Mouse (Mus musculus): ENCODE measurements around the gene Hook2. TPM values are rescaled to one million over a fixed set of nuclear protein-coding genes. Genes with fewer than 3 reads are reported as not detected.

The Hook2 gene
- polyA plus RNA-seq, 1 experiment from 2014 or later = 17.7 TPM

DNA sequence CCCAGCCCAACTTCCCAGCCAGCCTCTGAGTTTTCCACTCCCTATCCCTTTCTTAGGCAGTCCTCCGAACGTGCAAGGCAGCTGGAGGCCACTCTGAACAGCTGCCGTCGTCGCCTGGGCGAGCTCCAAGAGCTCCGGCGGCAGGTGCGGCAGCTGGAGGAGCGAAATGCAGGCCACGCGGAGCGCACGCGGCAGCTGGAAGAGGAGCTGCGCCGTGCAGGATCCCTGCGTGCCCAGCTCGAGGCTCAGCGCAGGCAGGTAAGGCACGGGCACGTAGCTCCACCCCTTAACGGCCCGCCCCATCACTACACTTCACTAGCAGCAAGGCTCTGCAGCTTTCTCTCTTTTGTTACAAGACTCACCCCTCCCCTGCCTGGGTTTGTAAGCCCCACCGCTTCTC is 5.3 kb downstream of the Hook2 start:
- Histone ChIP-seq H3K27me3 (peaks cover 30% of the 10 kb centered on the region), H3K4me3 (no peak overlapping the region), H3K27ac (replicated peaks) (no peak overlapping the region; the same call in 1 of the 2 replicates), H3K4me1 (peaks cover 25% of the 10 kb centered on the region), H3K36me3 (no peaks in the 10 kb centered on the region), H3K9ac (replicated peaks) (no peak overlapping the region), H3K9me3 (no peaks in the 10 kb centered on the region), H3K4me2 (replicated peaks) (0 out of 2 replicates have a peak overlapping the region, but pooled peaks have one; percentile 13)
- ATAC-seq (ENCODE audit: low FRiP score, low read depth) = no peak
- 22% methylated on average over 25 of the region's 25 CpGs for WGBS

GRCm38 (mm10) chr8:84996978-84997377 is 6.6 kb downstream of the Hook2 start:
- no peak for ATAC-seq (ENCODE audit: low FRiP score, low read depth)
- 78% methylated on average over 5 of the region's 5 CpGs for WGBS
- H3K4me3 ChIP-seq = no peak overlapping the region

GRCm38 (mm10) chr8:84997649-84998295 is 7.4 kb downstream of the Hook2 start:
- peak; percentile 82 for ATAC-seq (ENCODE audit: low FRiP score, low read depth)
- 0 out of 2 replicates have a peak overlapping the region, but pooled peaks have one; percentile 35 for H3K27ac ChIP-seq (replicated peaks)
- H3K27me3 ChIP-seq = peaks cover 30% of the 10 kb centered on the region
- H3K9ac ChIP-seq (replicated peaks) = 0 out of 2 replicates have a peak overlapping the region, but pooled peaks have one; percentile 15
- peak overlapping the region; percentile 12 for H3K4me3 ChIP-seq
- H3K4me2 ChIP-seq (replicated peaks) = peak overlapping the region; percentile 43
- no peaks in the 10 kb centered on the region for H3K9me3 ChIP-seq
- peaks cover 19% of the 10 kb centered on the region for H3K4me1 ChIP-seq
- 3% methylated on average over 19 of the region's 19 CpGs for WGBS
- H3K36me3 ChIP-seq = 0 out of 2 replicates have a peak, but pooled peaks cover 4% of the 10 kb centered on the region

More at GRCm38 (mm10) chr8:84996978-84997377, 6.6 kb downstream of the Hook2 start:
- H3K36me3 ChIP-seq = no peaks in the 10 kb centered on the region
- H3K9ac ChIP-seq (replicated peaks) = no peak overlapping the region
- H3K4me2 ChIP-seq (replicated peaks) = no peak overlapping the region
- no peaks in the 10 kb centered on the region for H3K9me3 ChIP-seq
- H3K27me3 ChIP-seq = peaks cover 30% of the 10 kb centered on the region
- H3K27ac ChIP-seq (replicated peaks) = no peak overlapping the region
- peaks cover 19% of the 10 kb centered on the region for H3K4me1 ChIP-seq

DNA sequence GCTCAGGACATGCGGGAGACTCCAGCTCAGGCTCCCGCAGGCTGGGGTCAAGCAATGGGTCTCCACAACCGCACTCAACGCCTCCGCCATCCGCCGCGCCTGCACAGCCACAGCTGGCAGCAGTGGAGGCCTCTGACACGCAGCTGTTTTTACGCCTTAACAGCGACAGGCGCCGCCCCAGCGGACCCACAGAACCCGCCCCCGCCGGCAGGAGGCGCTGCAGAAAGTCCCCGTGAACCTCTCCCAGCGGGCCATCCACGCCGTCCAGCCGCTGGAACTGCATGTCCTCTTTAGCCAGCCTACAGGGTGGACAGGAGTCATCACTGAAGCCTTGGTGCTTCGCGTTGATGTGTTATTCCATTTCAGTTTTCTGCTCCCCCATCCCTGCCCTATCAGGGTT is 17.3 kb downstream of the Hook2 start:
- no peak for ATAC-seq (ENCODE audit: low FRiP score, low read depth)
- 17% methylated on average over 25 of the region's 25 CpGs for WGBS

DNA sequence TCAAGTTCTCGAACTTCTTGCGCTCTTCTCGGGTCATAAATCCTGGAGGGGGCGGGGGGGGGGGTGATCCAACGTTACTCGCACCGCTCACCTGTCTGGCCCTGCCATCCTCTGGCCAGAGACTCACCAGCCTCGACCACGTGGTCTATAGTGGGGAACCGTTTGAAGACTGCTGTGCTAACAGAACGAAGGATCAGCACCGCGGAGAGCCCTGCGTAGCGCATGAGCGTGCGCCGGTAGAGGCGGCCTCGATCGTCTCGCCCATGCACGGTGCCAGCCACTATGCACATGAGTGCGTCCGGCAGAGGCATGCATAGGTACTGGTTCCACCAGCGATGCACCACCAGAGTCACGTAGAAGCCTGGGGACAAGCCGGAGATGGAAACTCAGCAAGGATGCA is 20.8 kb downstream of the Hook2 start:
- 20% methylated on average over 28 of the region's 28 CpGs for WGBS
- peaks cover 75% of the 10 kb centered on the region for H3K27me3 ChIP-seq

More for the DNA sequence above, 17.3 kb downstream of the Hook2 start:
- Histone ChIP-seq H3K27ac (replicated peaks) (no peak overlapping the region), H3K27me3 (peaks cover 47% of the 10 kb centered on the region), H3K4me1 (no peaks in the 10 kb centered on the region), H3K9me3 (no peaks in the 10 kb centered on the region), H3K9ac (replicated peaks) (no peak overlapping the region), H3K4me2 (replicated peaks) (no peak overlapping the region), H3K4me3 (no peak overlapping the region), H3K36me3 (0 out of 2 replicates have a peak, but pooled peaks cover 2% of the 10 kb centered on the region)

DNA sequence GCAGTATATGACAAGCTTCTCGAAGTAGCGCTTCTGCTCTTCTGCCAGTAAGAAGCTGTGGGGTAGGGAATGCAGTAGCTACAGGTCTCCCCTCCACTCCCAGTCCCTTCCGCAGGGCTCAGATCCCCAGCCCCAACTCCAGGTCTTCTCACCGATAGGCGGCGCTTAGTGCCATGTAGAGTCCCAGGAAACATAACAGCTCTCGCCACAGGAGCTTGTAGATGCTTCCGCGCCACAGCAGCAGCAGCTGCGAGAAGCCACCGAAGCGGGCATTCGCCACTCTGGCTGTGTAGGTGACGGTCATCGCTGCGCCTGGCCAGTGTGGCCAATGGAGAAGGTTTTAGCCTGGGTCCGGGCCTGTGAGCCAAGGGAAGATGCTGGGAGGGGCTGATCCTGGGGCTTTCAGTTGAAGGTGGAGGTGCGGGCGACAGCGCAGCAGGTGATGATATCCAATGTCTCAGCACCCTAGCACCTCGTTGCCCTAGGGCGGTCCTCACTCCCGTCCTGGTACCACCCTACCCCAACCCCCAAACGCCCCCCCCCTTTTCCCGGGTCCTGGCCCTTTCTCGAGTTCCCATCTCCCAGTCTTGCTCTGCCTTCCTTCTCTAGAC is 22.9 kb downstream of the Hook2 start:
- WGBS = 3% methylated on average over 26 of the region's 26 CpGs
- H3K4me2 ChIP-seq (replicated peaks) = peak overlapping the region; percentile 64
- no peak overlapping the region for H3K27ac ChIP-seq (replicated peaks)
- H3K9me3 ChIP-seq = no peaks in the 10 kb centered on the region
- H3K4me1 ChIP-seq = peaks cover 9% of the 10 kb centered on the region
- peak overlapping the region; percentile 44 for H3K9ac ChIP-seq (replicated peaks)
- H3K4me3 ChIP-seq = peak overlapping the region; percentile 36
- ATAC-seq (ENCODE audit: low FRiP score, low read depth) = peak; percentile 52
- peaks cover 64% of the 10 kb centered on the region for H3K27me3 ChIP-seq
- H3K36me3 ChIP-seq = peaks cover 13% of the 10 kb centered on the region

More for the DNA sequence above, 20.8 kb downstream of the Hook2 start:
- Histone ChIP-seq H3K36me3 (no peaks in the 10 kb centered on the region), H3K27ac (replicated peaks) (no peak overlapping the region), H3K4me3 (no peak overlapping the region), H3K9me3 (no peaks in the 10 kb centered on the region), H3K4me1 (peaks cover 5% of the 10 kb centered on the region), H3K4me2 (replicated peaks) (no peak overlapping the region), H3K9ac (replicated peaks) (no peak overlapping the region)
- no peak for ATAC-seq (ENCODE audit: low FRiP score, low read depth)

GRCm38 (mm10) chr8:85014431-85014830 is 24.0 kb downstream of the Hook2 start, which contains the start of gene Best2:
Best2 (minus strand) TSS chr8:85014531.
- Histone ChIP-seq H3K4me1 (peaks cover 9% of the 10 kb centered on the region), H3K9ac (replicated peaks) (peak within 1 kb of the TSS; percentile 44), H3K27me3 (peaks cover 55% of the 10 kb centered on the region), H3K4me2 (replicated peaks) (peak within 1 kb of the TSS; percentile 64), H3K4me3 (peak within 1 kb of the TSS; percentile 36), H3K9me3 (no peaks in the 10 kb centered on the region), H3K27ac (replicated peaks) (no peak within 1 kb of the TSS), H3K36me3 (peaks cover 24% of the 10 kb centered on the region)
- no peak for ATAC-seq (ENCODE audit: low FRiP score, low read depth)
- WGBS = 53% methylated on average over 1 of the region's 2 CpGs

- H3K4me2 ChIP-seq (replicated peaks) = no peak overlapping the region
- H3K9ac ChIP-seq (replicated peaks) = no peak overlapping the region
- H3K27ac ChIP-seq (replicated peaks) = no peak overlapping the region
- peaks cover 46% of the 10 kb centered on the region for H3K36me3 ChIP-seq
- H3K9me3 ChIP-seq = no peaks in the 10 kb centered on the region
- no peak for ATAC-seq (ENCODE audit: low FRiP score, low read depth)
- no peak overlapping the region for H3K4me3 ChIP-seq
- peaks cover 12% of the 10 kb centered on the region for H3K4me1 ChIP-seq
- WGBS = 72% methylated on average over 10 of the region's 10 CpGs
- H3K27me3 ChIP-seq = peaks cover 40% of the 10 kb centered on the region
Measured at GRCm38 (mm10) chr8:85016724-85017123, 26.3 kb downstream of the Hook2 start.

GRCm38 (mm10) chr8:85017209-85017608 is 26.8 kb downstream of the Hook2 start:
- Histone ChIP-seq H3K4me3 (no peak overlapping the region), H3K4me1 (peaks cover 12% of the 10 kb centered on the region), H3K9ac (replicated peaks) (no peak overlapping the region), H3K27ac (replicated peaks) (no peak overlapping the region), H3K4me2 (replicated peaks) (no peak overlapping the region), H3K36me3 (peaks cover 51% of the 10 kb centered on the region), H3K9me3 (no peaks in the 10 kb centered on the region), H3K27me3 (peaks cover 35% of the 10 kb centered on the region)
- ATAC-seq (ENCODE audit: low FRiP score, low read depth) = no peak; the same call in 1 of the 2 replicates
- 29% methylated on average over 5 of the region's 5 CpGs for WGBS

DNA sequence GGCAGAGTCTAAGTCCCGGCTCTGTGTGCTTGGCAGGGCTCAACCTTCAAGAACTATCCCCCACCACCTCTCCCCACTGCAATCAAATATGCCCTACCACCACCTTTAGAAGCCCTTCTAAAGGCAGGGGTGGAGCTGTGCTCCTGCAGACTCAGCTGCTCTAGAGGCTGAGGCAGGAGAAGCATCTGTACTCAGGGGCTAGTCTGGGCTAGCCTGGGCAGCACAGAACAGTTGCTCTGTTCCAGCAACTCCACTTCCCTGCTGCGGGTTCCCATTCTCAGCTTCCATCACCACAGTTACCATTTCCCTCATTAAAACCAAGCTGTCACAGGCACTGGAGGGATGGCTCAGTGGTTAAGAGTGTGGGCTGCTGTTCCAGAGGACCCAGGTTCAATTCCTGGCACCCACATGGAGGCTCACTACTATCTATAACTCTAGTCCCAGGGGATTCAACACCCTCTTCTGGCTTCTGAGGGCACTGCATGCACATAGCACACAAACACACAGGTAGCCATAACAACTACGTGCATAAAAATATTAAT is 31.2 kb downstream of the Hook2 start:
- Histone ChIP-seq H3K36me3 (peaks cover 69% of the 10 kb centered on the region), H3K27ac (replicated peaks) (no peak overlapping the region), H3K27me3 (no peaks in the 10 kb centered on the region), H3K4me3 (no peak overlapping the region), H3K9ac (replicated peaks) (no peak overlapping the region), H3K9me3 (no peaks in the 10 kb centered on the region), H3K4me1 (peaks cover 26% of the 10 kb centered on the region), H3K4me2 (replicated peaks) (no peak overlapping the region)
- 91% methylated on average over 3 of the region's 3 CpGs for whole genome bisulfite sequencing
- ATAC-seq (ENCODE audit: low FRiP score, low read depth) = no peak

GRCm38 (mm10) chr8:85023846-85024245 is 33.4 kb downstream of the Hook2 start:
- H3K4me1 ChIP-seq = peaks cover 33% of the 10 kb centered on the region
- no peaks in the 10 kb centered on the region for H3K27me3 ChIP-seq
- peak overlapping the region; percentile 78 for H3K4me3 ChIP-seq
- H3K36me3 ChIP-seq = peaks cover 51% of the 10 kb centered on the region
- H3K9me3 ChIP-seq = no peaks in the 10 kb centered on the region
- ATAC-seq (ENCODE audit: low FRiP score, low read depth) = no peak
- H3K4me2 ChIP-seq (replicated peaks) = peak overlapping the region; percentile 99
- 93% methylated on average over 3 of the region's 3 CpGs for WGBS
- no peak overlapping the region for H3K9ac ChIP-seq (replicated peaks)
- H3K27ac ChIP-seq (replicated peaks) = no peak overlapping the region
